Mouse (Mus musculus) G1E (cell line): ENCODE results near the gene Gm26558.

ENCODE experiments used
- CTCF ChIP-seq: IDR thresholded peaks from 2 replicates; pipeline ENCODE4 v1.5.1; 2012; ENCODE audit warnings: low read depth, low read length, inconsistent platforms, mixed read lengths
- GATA1 ChIP-seq: IDR thresholded peaks from 2 replicates; pipeline ENCODE4 v1.6.1; 2012; ENCODE audit warnings: borderline replicate concordance, low read length, inconsistent platforms, mixed read lengths
- POLR2AphosphoS5 ChIP-seq: IDR thresholded peaks from 2 replicates; pipeline ENCODE4 v1.6.1; 2012; ENCODE audit warnings: low read depth, low read length, inconsistent platforms; ENCODE audit not compliant: insufficient replicate concordance
- TAL1 ChIP-seq: conservative IDR thresholded peaks from 2 replicates; pipeline ENCODE4 v1.6.1; 2012; ENCODE audit warnings: low read depth, low read length, inconsistent platforms, mixed read lengths

DNA sequence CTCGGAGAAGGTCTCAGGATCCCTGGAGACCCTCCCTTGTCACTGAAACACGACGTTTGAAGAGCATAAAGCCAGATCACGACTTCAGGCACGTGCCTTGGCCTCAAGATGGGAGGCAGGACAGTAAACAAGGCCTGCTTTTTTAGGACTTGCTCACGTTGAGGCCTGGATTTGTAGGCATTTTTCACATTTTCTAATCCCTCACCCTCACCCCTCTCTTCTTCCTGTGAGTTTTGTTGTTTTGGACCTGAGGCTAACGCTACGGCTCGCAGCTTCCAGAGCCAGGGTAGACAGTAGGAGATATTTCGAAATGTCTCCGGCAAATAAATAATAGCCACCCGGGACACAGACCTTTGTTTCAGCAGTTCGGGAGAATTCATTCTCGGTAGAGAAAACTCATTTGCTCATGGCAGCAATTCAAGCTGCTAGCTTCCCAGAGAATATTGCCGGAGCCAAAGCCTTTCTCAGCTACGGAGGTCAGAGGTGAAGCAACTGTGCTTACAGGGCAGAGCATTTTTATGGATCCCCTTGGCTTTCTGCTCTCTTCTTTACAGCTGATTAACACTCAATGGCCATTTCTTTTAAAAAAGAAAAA lies 18.8 kb downstream of the Gm26558 start:
- TF ChIP-seq CTCF (no peak), TAL1 (no peak), GATA1 (no peak), POLR2AphosphoS5 (no peak)
